Mouse (Mus musculus) erythroid progenitor cell, adult 5-6 weeks (primary cell): Measurements from ENCODE around the gene E330021D16Rik. TPM values are rescaled to one million over a fixed set of nuclear protein-coding genes. Genes with fewer than 3 reads are reported as not detected.

Source experiments
- total RNA-seq, 2 experiments: library from RNA; stranded (forward) in 1 of 2; stranded (reverse) in 1 of 2; fragments of 150-400 nt in 1 of 2; fragments of 186-747, 209-891 nt in 1 of 2; gene quantifications; 2 replicates each; pipeline versions ENCODE4 v1.2.3 to v1.2.4; 2015 to 2017; ENCODE audit warnings: low replicate concordance in 2 of 2

The E330021D16Rik gene
- total RNA-seq, 2 experiments from 2014 or later = not detected

Other genes starting within 250 kb of the E330021D16Rik start
- gene Grin2b, start 242.1 kb downstream of the E330021D16Rik start, total RNA-seq (2015; ENCODE audit: low replicate concordance) = not detected in 2 replicates
- not detected in 2 replicates for gene Grin2b, start 242.1 kb downstream of the E330021D16Rik start, total RNA-seq (2017; ENCODE audit: low replicate concordance)
- not detected in 2 replicates for gene Gm8994, start 88.0 kb downstream of the E330021D16Rik start, total RNA-seq (2015; ENCODE audit: low replicate concordance)
- gene Gm8994, start 88.0 kb downstream of the E330021D16Rik start, total RNA-seq (2017; ENCODE audit: low replicate concordance) = not detected in 2 replicates
- 260 and 305 TPM in 2 replicates for gene Atf7ip, start 90.6 kb upstream of the E330021D16Rik start, total RNA-seq (2015; ENCODE audit: low replicate concordance)
- gene Atf7ip, start 90.6 kb upstream of the E330021D16Rik start, total RNA-seq (2017; ENCODE audit: low replicate concordance) = 311 and 332 TPM in 2 replicates
- 31.0 and 37.7 TPM in 2 replicates for gene Plbd1, start 246.4 kb upstream of the E330021D16Rik start, total RNA-seq (2015; ENCODE audit: low replicate concordance)
- 17.2 and 24.4 TPM in 2 replicates for gene Plbd1, start 246.4 kb upstream of the E330021D16Rik start, total RNA-seq (2017; ENCODE audit: low replicate concordance)